Mouse (Mus musculus) spleen, adult 2 months (tissue): Measurements from ENCODE around the gene Vps39.

Experiments used
- CTCF ChIP-seq: fragments of 200-500 bp; IDR thresholded peaks from 2 replicates; pipeline ENCODE4 v1.5.1; 2011; ENCODE audit warnings: mild to moderate bottlenecking, inconsistent platforms; ENCODE audit not compliant: insufficient read depth, insufficient read length, insufficient replicate concordance; ENCODE audit errors: extremely low read depth
- POLR2A ChIP-seq: fragments of 200-500 bp; IDR thresholded peaks from 2 replicates; pipeline ENCODE4 v1.6.1; 2011; ENCODE audit warnings: low read depth, low read length, inconsistent platforms

GRCm38 (mm10) chr2:120315077-120315476 is 37.9 kb downstream of the Vps39 start:
- TF ChIP-seq CTCF: no peak
- no peak for TF ChIP-seq POLR2A
